Mouse (Mus musculus): ENCODE measurements around the gene Krtap4-1. TPM values are rescaled to one million over a fixed set of nuclear protein-coding genes. Genes with fewer than 3 reads are reported as not detected.
"Not testable (repeated sequence)": the region's sequence is repeated elsewhere in the genome, so short reads cannot be mapped to it uniquely, and the experiment has no call there.

Gene Krtap4-1
- not detected in 2 replicates for polyA plus RNA-seq (2015; fragmentation: Nextera tagmentation; extraction: Ambion mirVana)

- WGBS = 86% methylated on average over 4 of the region's 4 CpGs
- H3K9me3 ChIP-seq = no peaks in the 10 kb centered on the region
- H3K27ac ChIP-seq (replicated peaks) = no peak within 1 kb of the TSS
- no peaks in the 10 kb centered on the region for H3K4me1 ChIP-seq (replicated peaks)
- H3K36me3 ChIP-seq = no peaks in the 10 kb centered on the region
- H3K4me3 ChIP-seq = no peak within 1 kb of the TSS
- ATAC-seq (ENCODE audit: low FRiP score, low read depth) = no peak
- no peak within 1 kb of the TSS for H3K9ac ChIP-seq
- H3K27me3 ChIP-seq = no peaks in the 10 kb centered on the region
- no peak within 1 kb of the TSS for H3K4me2 ChIP-seq
These were observed at the start of gene Krtap4-1 for GRCm38 (mm10) chr11:99628138-99628537. Gene Krtap4-1 (minus strand): TSS chr11:99628238.

GRCm38 (mm10) chr11:99665860-99666259 lies 37.8 kb upstream of the Krtap4-1 start, which contains the start of gene Krtap4-6:
Gene Krtap4-6 (minus strand): TSS chr11:99665960.
- H3K9me3 ChIP-seq = no peaks in the 10 kb centered on the region

DNA sequence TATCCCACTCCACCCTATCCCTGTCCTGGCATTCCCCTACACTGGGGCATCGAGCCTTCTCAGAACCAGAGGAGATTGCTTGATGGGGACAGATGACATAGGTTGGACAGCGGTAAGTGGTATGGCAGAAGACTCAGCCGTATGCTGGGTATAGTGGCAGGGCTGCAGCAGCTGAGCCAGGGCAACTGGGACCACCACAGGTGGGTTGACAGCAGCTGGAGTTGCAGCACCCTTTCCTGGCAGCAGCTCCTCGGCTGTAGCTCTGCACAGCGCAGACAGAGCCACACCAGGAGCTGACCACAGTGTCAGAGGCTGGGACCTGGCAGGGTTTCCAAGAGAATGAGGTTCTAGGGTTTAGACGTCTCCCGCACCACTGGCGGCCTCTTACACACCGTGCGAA lies 34.8 kb upstream of the Krtap4-1 start:
- H3K4me2 ChIP-seq = no peak overlapping the region
- H3K36me3 ChIP-seq = no peaks in the 10 kb centered on the region
- H3K4me3 ChIP-seq = no peak overlapping the region
- H3K9ac ChIP-seq = no peak overlapping the region
- H3K9me3 ChIP-seq = no peaks in the 10 kb centered on the region
- H3K27me3 ChIP-seq = no peaks in the 10 kb centered on the region
- H3K27ac ChIP-seq (replicated peaks) = no peak overlapping the region
- ATAC-seq (ENCODE audit: low FRiP score, low read depth) = no peak
- WGBS = 85% methylated on average over 10 of the region's 10 CpGs
- no peaks in the 10 kb centered on the region for H3K4me1 ChIP-seq (replicated peaks)

More at GRCm38 (mm10) chr11:99665860-99666259, 37.8 kb upstream of the Krtap4-1 start, which contains the start of gene Krtap4-6:
- Histone ChIP-seq H3K4me1 (replicated peaks) (no peaks in the 10 kb centered on the region), H3K4me2 (no peak within 1 kb of the TSS), H3K4me3 (no peak within 1 kb of the TSS), H3K27ac (replicated peaks) (no peak within 1 kb of the TSS), H3K27me3 (no peaks in the 10 kb centered on the region), H3K9ac (no peak within 1 kb of the TSS), H3K36me3 (no peaks in the 10 kb centered on the region)
- ATAC-seq (ENCODE audit: low FRiP score, low read depth) = no peak

- H3K9me3 ChIP-seq = no peaks in the 10 kb centered on the region
- no peaks in the 10 kb centered on the region for H3K4me1 ChIP-seq (replicated peaks)
- no peaks in the 10 kb centered on the region for H3K36me3 ChIP-seq
- no peak overlapping the region for H3K27ac ChIP-seq (replicated peaks)
- H3K4me3 ChIP-seq = no peak overlapping the region
- H3K9ac ChIP-seq = no peak overlapping the region
- 91% methylated on average over 4 of the region's 4 CpGs for WGBS
- no peaks in the 10 kb centered on the region for H3K27me3 ChIP-seq
- no peak for ATAC-seq (ENCODE audit: low FRiP score, low read depth)
- H3K4me2 ChIP-seq = no peak overlapping the region
These were observed 31.2 kb upstream of the Krtap4-1 start for GRCm38 (mm10) chr11:99659256-99659655.

- WGBS = 71% methylated on average over 10 of the region's 10 CpGs
- H3K9me3 ChIP-seq; H3K4me1 ChIP-seq (replicated peaks); H3K4me3 ChIP-seq; ATAC-seq (ENCODE audit: low FRiP score, low read depth); H3K9ac ChIP-seq; H3K4me2 ChIP-seq; H3K27ac ChIP-seq (replicated peaks); H3K36me3 ChIP-seq; H3K27me3 ChIP-seq: not testable (repeated sequence)
These were observed 30.5 kb upstream of the Krtap4-1 start, which contains the start of gene Gm11563 for GRCm38 (mm10) chr11:99658467-99659010. Gene Gm11563 (minus strand): TSS chr11:99658960.

- ATAC-seq (ENCODE audit: low FRiP score, low read depth) = no peak
- Histone ChIP-seq H3K27ac (replicated peaks) (no peak overlapping the region), H3K4me3 (no peak overlapping the region), H3K9ac (no peak overlapping the region), H3K4me1 (replicated peaks) (no peaks in the 10 kb centered on the region), H3K4me2 (no peak overlapping the region), H3K9me3 (no peaks in the 10 kb centered on the region), H3K27me3 (no peaks in the 10 kb centered on the region), H3K36me3 (no peaks in the 10 kb centered on the region)
- 43% methylated on average over 5 of the region's 5 CpGs for WGBS
These were observed 29.0 kb upstream of the Krtap4-1 start for GRCm38 (mm10) chr11:99657051-99657450.

DNA sequence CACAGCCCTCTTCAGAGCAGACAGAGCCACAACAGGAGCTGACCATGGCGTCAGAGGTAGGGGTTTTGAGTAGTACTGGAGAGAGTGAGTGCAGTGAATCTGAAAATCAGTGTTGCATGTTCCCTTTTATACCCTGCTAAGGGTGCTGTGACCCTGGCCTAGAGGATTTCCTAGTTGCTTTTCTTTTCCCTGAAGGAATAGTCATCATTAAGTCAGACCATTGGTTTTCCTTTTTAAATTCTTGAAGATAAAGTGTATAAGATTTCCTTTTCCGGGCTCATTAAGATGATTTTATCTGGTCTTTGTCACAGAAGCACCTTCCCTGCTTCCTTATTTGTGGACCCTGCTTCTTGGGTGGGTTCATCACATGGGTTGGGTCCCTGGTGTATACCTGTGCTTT lies 22.1 kb upstream of the Krtap4-1 start, which contains the start of gene Gm11555:
Gm11555 (minus strand) TSS at position 101 of the 400 bp plus-strand sequence.
- H3K4me2 ChIP-seq = no peak within 1 kb of the TSS
- no peak for ATAC-seq (ENCODE audit: low FRiP score, low read depth)
- no peak within 1 kb of the TSS for H3K4me3 ChIP-seq
- H3K9me3 ChIP-seq = no peaks in the 10 kb centered on the region
- no peaks in the 10 kb centered on the region for H3K4me1 ChIP-seq (replicated peaks)
- H3K36me3 ChIP-seq = no peaks in the 10 kb centered on the region
- no peak within 1 kb of the TSS for H3K9ac ChIP-seq
- WGBS = 88% methylated on average over 2 of the region's 2 CpGs
- no peaks in the 10 kb centered on the region for H3K27me3 ChIP-seq
- H3K27ac ChIP-seq (replicated peaks) = no peak within 1 kb of the TSS

GRCm38 (mm10) chr11:99646444-99646843 lies 18.4 kb upstream of the Krtap4-1 start:
- H3K4me3 ChIP-seq = no peak overlapping the region
- WGBS = 88% methylated on average over 15 of the region's 15 CpGs
- H3K27ac ChIP-seq (replicated peaks) = no peak overlapping the region
- no peak overlapping the region for H3K9ac ChIP-seq
- no peaks in the 10 kb centered on the region for H3K4me1 ChIP-seq (replicated peaks)
- no peak for ATAC-seq (ENCODE audit: low FRiP score, low read depth)
- H3K27me3 ChIP-seq = no peaks in the 10 kb centered on the region
- H3K4me2 ChIP-seq = no peak overlapping the region
- H3K9me3 ChIP-seq = no peaks in the 10 kb centered on the region
- H3K36me3 ChIP-seq = no peaks in the 10 kb centered on the region

DNA sequence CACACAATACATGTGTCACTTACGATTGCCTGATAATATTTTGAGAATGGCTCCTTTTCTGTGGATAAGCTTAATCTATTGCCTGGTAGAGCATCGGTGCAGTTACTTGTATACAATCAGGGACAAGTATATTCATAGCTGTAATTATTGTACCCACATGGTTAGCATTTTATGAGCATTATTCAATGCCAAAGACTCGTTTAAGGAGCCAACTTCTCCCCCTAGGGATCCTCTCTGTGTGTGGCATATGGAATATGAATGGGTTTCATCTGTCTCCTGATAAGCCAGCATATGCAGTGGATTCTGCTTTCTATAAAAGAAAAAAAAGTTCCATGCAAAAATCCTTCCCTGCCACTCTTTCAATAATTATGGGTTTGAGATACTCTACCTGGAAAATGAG lies 16.3 kb upstream of the Krtap4-1 start:
- Histone ChIP-seq H3K4me3 (no peak overlapping the region), H3K4me1 (replicated peaks) (no peaks in the 10 kb centered on the region), H3K27me3 (no peaks in the 10 kb centered on the region), H3K4me2 (no peak overlapping the region), H3K9me3 (no peaks in the 10 kb centered on the region), H3K36me3 (no peaks in the 10 kb centered on the region), H3K9ac (no peak overlapping the region), H3K27ac (replicated peaks) (no peak overlapping the region)
- no peak for ATAC-seq (ENCODE audit: low FRiP score, low read depth)
- WGBS = 61% methylated on average over 3 of the region's 3 CpGs

DNA sequence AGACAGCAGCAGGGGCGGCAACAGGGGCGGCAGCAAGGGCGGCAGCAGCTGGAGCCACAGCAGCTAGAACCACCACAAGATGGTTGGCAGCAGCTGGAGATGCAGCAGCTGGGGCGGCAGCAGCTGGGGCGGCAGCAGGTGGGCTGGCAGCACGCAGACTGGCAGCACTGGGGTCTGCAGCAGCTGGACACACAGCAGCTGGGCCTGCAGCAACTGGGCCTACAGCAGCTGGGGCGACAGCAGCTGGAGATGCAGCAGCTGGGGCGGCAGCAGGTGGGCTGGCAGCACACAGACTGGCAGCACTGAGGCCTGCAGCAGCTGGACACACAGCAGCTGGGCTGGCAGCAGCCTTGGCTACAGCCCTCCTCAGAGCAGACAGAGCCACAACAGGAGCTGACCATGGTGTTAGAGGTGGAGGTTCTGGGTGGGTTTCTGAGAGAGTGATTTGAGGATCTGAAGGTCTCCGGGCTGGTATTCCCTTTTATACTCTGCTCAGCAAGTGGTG lies 15.6 kb upstream of the Krtap4-1 start, which contains the start of gene Krtap4-7:
Krtap4-7 (minus strand) TSS at position 455 of the 505 bp plus-strand sequence.
- 81% methylated on average over 9 of the region's 9 CpGs for WGBS
- not testable (repeated sequence) for H3K27ac ChIP-seq (replicated peaks); H3K4me1 ChIP-seq (replicated peaks); H3K36me3 ChIP-seq; H3K4me2 ChIP-seq; H3K4me3 ChIP-seq; ATAC-seq (ENCODE audit: low FRiP score, low read depth); H3K9me3 ChIP-seq; H3K9ac ChIP-seq; H3K27me3 ChIP-seq

GRCm38 (mm10) chr11:99640926-99641325 lies 12.9 kb upstream of the Krtap4-1 start:
- H3K9ac ChIP-seq = no peak overlapping the region
- H3K27me3 ChIP-seq = no peaks in the 10 kb centered on the region
- no peak overlapping the region for H3K27ac ChIP-seq (replicated peaks)
- H3K9me3 ChIP-seq = no peaks in the 10 kb centered on the region
- H3K4me2 ChIP-seq = no peak overlapping the region
- H3K36me3 ChIP-seq = no peaks in the 10 kb centered on the region
- no peak overlapping the region for H3K4me3 ChIP-seq
- H3K4me1 ChIP-seq (replicated peaks) = no peaks in the 10 kb centered on the region
- WGBS = 43% methylated on average over 1 of the region's 1 CpGs
- no peak for ATAC-seq (ENCODE audit: low FRiP score, low read depth)

DNA sequence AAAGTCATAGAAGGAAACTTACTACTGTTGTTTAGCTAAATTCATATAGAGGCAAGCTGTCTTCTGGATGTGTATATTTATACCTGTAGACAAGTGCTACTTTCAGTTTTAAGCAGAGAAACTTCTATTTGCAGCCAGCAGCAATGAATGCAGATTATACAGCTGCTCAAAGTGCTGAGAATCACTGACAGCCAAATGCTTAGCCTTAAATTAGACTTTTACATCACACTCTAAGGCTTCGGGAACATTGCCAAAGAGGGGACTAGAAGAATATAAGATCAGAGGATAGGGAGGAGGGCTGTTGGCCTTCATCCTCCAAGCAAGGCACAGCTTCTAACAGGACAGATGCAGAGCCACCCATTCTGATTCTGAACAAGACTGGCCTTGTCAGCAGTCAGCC lies 9.0 kb upstream of the Krtap4-1 start:
- H3K4me1 ChIP-seq (replicated peaks) = no peaks in the 10 kb centered on the region

More for the DNA sequence above, 9.0 kb upstream of the Krtap4-1 start:
- WGBS = 73% methylated on average over 1 of the region's 1 CpGs
- Histone ChIP-seq H3K27me3 (no peaks in the 10 kb centered on the region), H3K27ac (replicated peaks) (no peak overlapping the region), H3K4me3 (no peak overlapping the region), H3K4me2 (no peak overlapping the region), H3K9me3 (no peaks in the 10 kb centered on the region), H3K36me3 (no peaks in the 10 kb centered on the region), H3K9ac (no peak overlapping the region)
- no peak for ATAC-seq (ENCODE audit: low FRiP score, low read depth)
